Mouse (Mus musculus) thymus, adult 2 months (tissue): ENCODE measurements around the gene Fndc10.

ENCODE experiments used
- CTCF ChIP-seq: fragments of 200-500 bp; IDR thresholded peaks from 2 replicates; pipeline ENCODE4 v1.5.1; 2012; ENCODE audit warnings: mild to moderate bottlenecking, control low read depth, low read length, moderate library complexity, borderline replicate concordance; ENCODE audit not compliant: control insufficient read depth, poor library complexity, insufficient read depth; ENCODE audit errors: extremely low read depth
- POLR2A ChIP-seq: fragments of 200-500 bp; IDR thresholded peaks from 2 replicates; pipeline ENCODE4 v1.6.1; 2012; ENCODE audit warnings: mild to moderate bottlenecking, low read length, control low read depth, moderate library complexity; ENCODE audit not compliant: control insufficient read depth, poor library complexity, insufficient read depth; ENCODE audit errors: extremely low read depth

DNA sequence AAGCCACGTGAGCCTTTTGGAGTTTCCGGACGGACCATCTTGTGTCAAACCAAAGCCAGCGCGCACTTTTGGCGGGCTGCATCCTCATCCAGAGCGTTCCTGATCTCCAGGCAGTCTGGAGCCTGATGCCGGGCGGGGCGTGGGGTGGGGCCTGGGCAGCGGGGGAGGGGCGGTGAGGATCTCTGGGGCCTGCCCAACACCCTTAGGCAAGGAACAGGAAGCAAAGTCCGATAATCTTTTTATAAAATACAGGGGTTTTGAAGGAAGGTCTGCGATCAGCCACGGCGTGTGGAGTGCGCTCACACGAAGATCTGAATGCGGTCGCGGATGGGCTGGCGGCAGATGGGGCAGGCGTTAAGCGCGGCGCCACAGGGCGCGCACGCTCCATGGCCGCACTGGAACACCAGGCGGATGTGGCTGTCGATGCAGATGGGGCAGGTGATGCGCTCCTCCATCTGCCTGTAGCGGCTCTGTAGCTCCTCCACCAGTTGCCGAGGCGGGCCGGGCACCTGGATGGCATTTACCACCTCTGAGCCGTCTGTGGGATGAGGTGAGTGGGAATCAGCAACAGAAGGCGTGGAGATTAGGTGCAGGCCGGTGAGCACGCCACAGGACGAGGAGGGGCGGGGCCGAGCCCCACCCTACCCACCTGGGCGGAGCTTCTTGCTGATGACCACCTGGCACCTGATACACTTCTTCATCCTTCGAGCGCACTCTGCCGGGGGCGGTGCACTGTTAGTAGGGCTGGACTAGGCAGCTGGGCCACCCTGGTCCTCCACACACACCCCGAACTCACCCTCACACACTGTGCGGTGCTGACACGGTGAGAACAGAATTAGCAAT lies 39.5 kb upstream of the Fndc10 start:
- 0 out of 2 replicates have a peak, but pooled peaks have one; percentile 18 for TF ChIP-seq CTCF
- TF ChIP-seq POLR2A, result no peak
